Mouse (Mus musculus) neural tube, embryonic 11.5 days (tissue): ENCODE results near the gene Ube2f. TPM values are rescaled to one million over a fixed set of nuclear protein-coding genes. Genes with fewer than 3 reads are reported as not detected.

Experiments used
- ATAC-seq: fragments of 200-750 bp; cut with Nextera tagmentation; 2 replicates; pipeline ENCODE4 v1.8.0; 2017; ENCODE audit warnings: moderate number of reproducible peaks, mild to moderate bottlenecking, moderate TSS enrichment, moderate library complexity; ENCODE audit not compliant: insufficient read depth, low FRiP score, low TSS enrichment
- DNase-seq: peaks from one replicate; pipeline ENCODE4 v3.0.0-alpha.2; 2015; ENCODE audit warnings: low spot score
- H3K27ac ChIP-seq: fragments of 300-500 bp; sonication (generic); 2 replicates; pipeline ENCODE4 v1.5.1; 2014; ENCODE audit warnings: low read depth, mild to moderate bottlenecking, low read length
- H3K27me3 ChIP-seq: fragments of 300-500 bp; sonication (generic); 2 replicates; pipeline ENCODE4 v1.6.1; 2014; ENCODE audit warnings: mild to moderate bottlenecking, low read length, mixed read lengths; ENCODE audit not compliant: control insufficient read depth, insufficient read depth
- H3K36me3 ChIP-seq: fragments of 300-500 bp; sonication (generic); 2 replicates; pipeline ENCODE4 v1.6.1; 2014; ENCODE audit warnings: mild to moderate bottlenecking, low read length, moderate library complexity, mixed read lengths; ENCODE audit not compliant: control insufficient read depth, insufficient read depth
- H3K4me1 ChIP-seq: fragments of 300-500 bp; sonication (generic); 2 replicates; pipeline ENCODE4 v1.6.1; 2014; ENCODE audit warnings: low read length, mixed read lengths; ENCODE audit not compliant: control insufficient read depth, insufficient read depth
- H3K4me2 ChIP-seq: fragments of 300-500 bp; sonication (generic); 2 replicates; pipeline ENCODE4 v1.6.1; 2014; ENCODE audit warnings: low read depth, mild to moderate bottlenecking, moderate library complexity
- H3K4me3 ChIP-seq: fragments of 300-500 bp; sonication (generic); 2 replicates; pipeline ENCODE4 v1.5.1; 2014; ENCODE audit warnings: low read depth, low read length
- H3K9ac ChIP-seq: fragments of 300-500 bp; sonication (generic); 2 replicates; pipeline ENCODE4 v1.6.1; 2014; ENCODE audit warnings: mild to moderate bottlenecking, low read length
- H3K9me3 ChIP-seq: fragments of 300-500 bp; sonication (generic); 2 replicates; pipeline ENCODE4 v1.6.1; 2016; ENCODE audit warnings: low read length; ENCODE audit not compliant: control insufficient read depth
- WGBS: fragments of 180-500 bp; shearing (Covaris S2); extraction: QIAGEN DNeasy Blood & Tissue Kit; methylation state at CpG from one replicate; pipeline ENCODE4 v1.1.7; 2014; 5-methylcytosine and 5-hydroxymethylcytosine counted together
- polyA plus RNA-seq: library from polyadenylated mRNA; unstranded; fragments of >200 nt; fragmentation: Nextera tagmentation; extraction: Ambion mirVana; gene quantifications from 2 replicates; pipeline ENCODE4 v1.2.1, GENCODE M21; 2014

Ube2f gene
- polyA plus RNA-seq, 1 experiment from 2014 or later: 86.8 TPM

- H3K4me1 ChIP-seq: no peaks in the 10 kb centered on the region
- no peak overlapping the region for H3K4me3 ChIP-seq
- H3K9ac ChIP-seq: no peak overlapping the region
- 94% methylated on average over 4 of the region's 4 CpGs for WGBS
- no peak overlapping the region for H3K27ac ChIP-seq
- ATAC-seq (no peak), DNase-seq (no peak)
- no peak overlapping the region for H3K4me2 ChIP-seq
- no peaks in the 10 kb centered on the region for H3K27me3 ChIP-seq
- no peaks in the 10 kb centered on the region for H3K9me3 ChIP-seq
- H3K36me3 ChIP-seq: peaks cover 4% of the 10 kb centered on the region; the same call in 1 of the 2 replicates
Observed at GRCm38 (mm10) chr1:91276581-91276980, 26.5 kb downstream of the Ube2f start.

- peaks cover 4% of the 10 kb centered on the region; the same call in 1 of the 2 replicates for H3K36me3 ChIP-seq
- no peak overlapping the region for H3K4me2 ChIP-seq
- H3K27me3 ChIP-seq: no peaks in the 10 kb centered on the region
- H3K4me3 ChIP-seq: no peak overlapping the region
- no peaks in the 10 kb centered on the region for H3K4me1 ChIP-seq
- H3K9ac ChIP-seq: no peak overlapping the region
- H3K9me3 ChIP-seq: no peaks in the 10 kb centered on the region
- WGBS: 95% methylated on average over 2 of the region's 2 CpGs
- H3K27ac ChIP-seq: no peak overlapping the region
- no peak for DNase-seq
- ATAC-seq: no peak
Observed at GRCm38 (mm10) chr1:91277480-91277879, 27.4 kb downstream of the Ube2f start.

GRCm38 (mm10) chr1:91278410-91279119, 28.5 kb downstream of the Ube2f start:
- H3K4me1 ChIP-seq: no peaks in the 10 kb centered on the region
- peaks cover 4% of the 10 kb centered on the region; the same call in 1 of the 2 replicates for H3K36me3 ChIP-seq
- 94% methylated on average over 3 of the region's 3 CpGs for WGBS
- DNase-seq: no peak
- no peaks in the 10 kb centered on the region for H3K9me3 ChIP-seq
- ATAC-seq: no peak
- no peaks in the 10 kb centered on the region for H3K27me3 ChIP-seq
- H3K9ac ChIP-seq: no peak overlapping the region
- H3K4me2 ChIP-seq: no peak overlapping the region
- no peak overlapping the region for H3K4me3 ChIP-seq
- H3K27ac ChIP-seq: no peak overlapping the region

- Histone ChIP-seq H3K4me2 (no peak overlapping the region), H3K9me3 (no peaks in the 10 kb centered on the region), H3K27ac (no peak overlapping the region), H3K27me3 (no peaks in the 10 kb centered on the region), H3K36me3 (peaks cover 4% of the 10 kb centered on the region; the same call in 1 of the 2 replicates), H3K4me1 (no peaks in the 10 kb centered on the region), H3K4me3 (no peak overlapping the region), H3K9ac (no peak overlapping the region)
- WGBS: 95% methylated on average over 1 of the region's 1 CpGs
- DNase-seq: no peak
- ATAC-seq: no peak
Observed at GRCm38 (mm10) chr1:91279126-91279525, 29.0 kb downstream of the Ube2f start.

GRCm38 (mm10) chr1:91282582-91282981, 32.5 kb downstream of the Ube2f start:
- ATAC-seq: no peak
- H3K9ac ChIP-seq: no peak overlapping the region
- H3K9me3 ChIP-seq: no peaks in the 10 kb centered on the region
- 89% methylated on average over 1 of the region's 1 CpGs for WGBS
- H3K4me2 ChIP-seq: no peak overlapping the region
- H3K27me3 ChIP-seq: no peaks in the 10 kb centered on the region
- H3K4me3 ChIP-seq: no peak overlapping the region
- no peaks in the 10 kb centered on the region for H3K4me1 ChIP-seq
- DNase-seq: no peak
- no peak overlapping the region for H3K27ac ChIP-seq
- H3K36me3 ChIP-seq: peaks cover 5% of the 10 kb centered on the region

GRCm38 (mm10) chr1:91289375-91289774, 39.3 kb downstream of the Ube2f start:
- Histone ChIP-seq H3K27me3 (no peaks in the 10 kb centered on the region), H3K27ac (no peak overlapping the region), H3K9me3 (no peaks in the 10 kb centered on the region), H3K9ac (no peak overlapping the region), H3K4me3 (no peak overlapping the region), H3K4me1 (no peaks in the 10 kb centered on the region), H3K4me2 (no peak overlapping the region), H3K36me3 (peaks cover 5% of the 10 kb centered on the region)
- WGBS: 97% methylated on average over 1 of the region's 1 CpGs
- ATAC-seq: no peak
- no peak for DNase-seq

GRCm38 (mm10) chr1:91292101-91292825, 42.2 kb downstream of the Ube2f start:
- no peak overlapping the region for H3K4me3 ChIP-seq
- WGBS: 93% methylated on average over 11 of the region's 11 CpGs
- no peaks in the 10 kb centered on the region for H3K36me3 ChIP-seq
- H3K27ac ChIP-seq: no peak overlapping the region
- no peak for ATAC-seq
- H3K9ac ChIP-seq: no peak overlapping the region
- no peak for DNase-seq
- H3K9me3 ChIP-seq: no peaks in the 10 kb centered on the region
- H3K27me3 ChIP-seq: no peaks in the 10 kb centered on the region
- no peaks in the 10 kb centered on the region for H3K4me1 ChIP-seq
- no peak overlapping the region for H3K4me2 ChIP-seq

GRCm38 (mm10) chr1:91295544-91295943, 45.4 kb downstream of the Ube2f start:
- ATAC-seq (no peak), DNase-seq (no peak)
- no peak overlapping the region for H3K9ac ChIP-seq
- 96% methylated on average over 6 of the region's 6 CpGs for WGBS
- no peak overlapping the region for H3K4me3 ChIP-seq
- no peaks in the 10 kb centered on the region for H3K27me3 ChIP-seq
- no peak overlapping the region for H3K27ac ChIP-seq
- no peaks in the 10 kb centered on the region for H3K9me3 ChIP-seq
- 0 out of 2 replicates have a peak, but pooled peaks cover 2% of the 10 kb centered on the region for H3K4me1 ChIP-seq
- no peak overlapping the region for H3K4me2 ChIP-seq
- no peaks in the 10 kb centered on the region for H3K36me3 ChIP-seq
